Mouse (Mus musculus) midbrain, embryonic 14.5 days (tissue): ENCODE data around the gene Kcnj10. TPM values are rescaled to one million over a fixed set of nuclear protein-coding genes. Genes with fewer than 3 reads are reported as not detected.

ENCODE experiments used
- ATAC-seq: fragments of 200-750 bp; cut with Nextera tagmentation; 2 replicates; pipeline ENCODE4 v1.8.0; 2017; ENCODE audit warnings: moderate number of reproducible peaks, moderate library complexity; ENCODE audit not compliant: low FRiP score, low TSS enrichment
- DNase-seq: peaks from one replicate; pipeline ENCODE4 v3.0.0-alpha.2; 2015
- H3K27ac ChIP-seq: fragments of 300-500 bp; sonication (generic); replicated peaks from 2 replicates; pipeline ENCODE4 v1.5.1; 2014; ENCODE audit warnings: mild to moderate bottlenecking, low read depth, low read length, moderate library complexity
- H3K27me3 ChIP-seq: fragments of 300-500 bp; sonication (generic); 2 replicates; pipeline ENCODE4 v1.6.1; 2014; ENCODE audit warnings: low read length, control low read depth, mixed read lengths; ENCODE audit not compliant: control insufficient read depth, insufficient read depth
- H3K36me3 ChIP-seq: fragments of 300-500 bp; sonication (generic); 2 replicates; pipeline ENCODE4 v1.6.1; 2014; ENCODE audit warnings: low read length, control low read depth; ENCODE audit not compliant: control insufficient read depth, insufficient read depth
- H3K4me1 ChIP-seq: fragments of 300-500 bp; sonication (generic); 2 replicates; pipeline ENCODE4 v1.6.1; 2014; ENCODE audit warnings: mild to moderate bottlenecking, antibody characterized with exemption, low read length, control low read depth; ENCODE audit not compliant: control insufficient read depth, insufficient read depth
- H3K4me2 ChIP-seq: fragments of 300-500 bp; sonication (generic); 2 replicates; pipeline ENCODE4 v1.6.1; 2014; ENCODE audit warnings: mild to moderate bottlenecking, low read length, moderate library complexity
- H3K4me3 ChIP-seq: fragments of 300-500 bp; sonication (generic); replicated peaks from 2 replicates; pipeline ENCODE4 v1.5.1; 2014; ENCODE audit warnings: low read depth, low read length
- H3K9ac ChIP-seq: fragments of 300-500 bp; sonication (generic); replicated peaks from 2 replicates; pipeline ENCODE4 v1.6.1; 2014; ENCODE audit warnings: mild to moderate bottlenecking, low read length, moderate library complexity
- H3K9me3 ChIP-seq: fragments of 300-500 bp; sonication (generic); 2 replicates; pipeline ENCODE4 v1.6.1; 2016; ENCODE audit warnings: low read length, control low read depth, mixed read lengths; ENCODE audit not compliant: control insufficient read depth
- WGBS: fragments of 180-500 bp; shearing (Covaris S2); extraction: QIAGEN DNeasy Blood & Tissue Kit; methylation state at CpG from one replicate; pipeline ENCODE4 v1.1.7; 2014; 5-methylcytosine and 5-hydroxymethylcytosine counted together
- polyA plus RNA-seq: library from polyadenylated mRNA; unstranded; fragments of >200 nt; fragmentation: Nextera tagmentation; extraction: Ambion mirVana; gene quantifications from 2 replicates; pipeline ENCODE4 v1.2.1, GENCODE M21; 2014

Kcnj10 gene
- polyA plus RNA-seq, 1 experiment from 2014 or later: 1.5 TPM

DNA sequence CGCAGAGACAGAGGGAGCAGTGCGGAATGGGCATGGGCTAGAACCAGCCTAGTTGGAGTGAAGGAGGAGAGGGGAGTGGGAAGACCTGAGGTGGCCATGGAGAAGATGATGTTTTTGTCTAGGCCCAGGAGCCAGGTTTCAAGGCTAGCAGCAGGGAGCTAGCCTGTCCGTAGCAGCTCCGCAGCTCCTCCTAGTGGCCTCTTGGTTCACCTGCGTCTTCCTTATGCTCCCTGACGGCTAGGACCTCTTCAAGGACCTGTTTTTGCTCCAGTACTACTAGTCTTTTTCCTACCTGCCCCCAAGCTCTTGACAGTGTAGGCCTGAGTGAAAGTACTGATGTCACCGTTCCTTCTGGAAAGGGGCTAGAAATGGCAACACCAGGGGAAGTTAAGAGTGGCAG lies 16.3 kb upstream of the Kcnj10 start:
- Histone ChIP-seq H3K36me3 (no peaks in the 10 kb centered on the region), H3K9me3 (no peaks in the 10 kb centered on the region), H3K9ac (no peak overlapping the region), H3K4me1 (peaks cover 28% of the 10 kb centered on the region), H3K27ac (no peak overlapping the region), H3K27me3 (peaks cover 13% of the 10 kb centered on the region), H3K4me2 (no peak overlapping the region), H3K4me3 (no peak overlapping the region)
- WGBS: 10% methylated on average over 7 of the region's 7 CpGs
- DNase-seq: peak; percentile 91
- ATAC-seq: peak; percentile 29; the same call in 1 of the 2 replicates

DNA sequence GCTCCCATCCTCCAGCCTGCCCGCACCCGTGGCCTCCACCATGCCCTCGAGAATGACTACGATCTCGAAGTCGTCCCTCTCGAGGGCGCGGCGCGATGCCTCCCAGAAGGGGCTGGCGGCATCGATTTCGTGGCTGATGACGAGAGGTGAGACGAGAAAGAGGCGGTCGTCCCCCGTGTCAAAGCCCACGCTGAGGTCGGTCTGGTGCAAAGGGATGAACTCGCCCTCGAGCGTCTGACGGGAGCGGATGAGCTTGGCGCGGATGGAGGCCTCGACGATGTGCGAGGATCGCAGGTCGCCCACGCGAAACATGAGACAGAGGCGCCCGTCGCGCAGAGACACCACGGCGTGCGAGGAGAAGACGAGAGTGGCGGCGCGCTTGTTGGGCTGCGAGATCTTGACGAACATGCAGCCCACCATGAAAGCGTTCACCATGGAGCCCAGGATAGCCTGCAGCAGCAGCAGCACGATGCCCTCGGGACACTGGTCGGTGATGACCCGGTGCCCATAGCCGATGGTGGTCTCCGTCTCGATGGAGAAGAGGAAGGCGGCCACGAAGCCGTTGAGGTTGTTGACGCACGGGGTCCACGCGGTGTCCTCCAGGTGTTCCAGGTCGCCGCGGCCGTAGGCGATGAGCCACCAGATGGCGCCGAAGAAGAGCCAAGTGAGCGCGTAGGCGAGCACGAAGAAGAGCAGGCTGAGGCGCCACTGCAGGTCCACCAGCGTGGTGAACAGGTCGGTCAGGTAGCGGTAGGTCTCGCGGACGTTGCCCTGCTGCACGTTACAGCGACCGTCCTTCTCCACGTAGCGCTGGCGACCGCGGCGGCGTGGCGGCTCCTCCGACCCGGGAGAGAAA lies 15.1 kb upstream of the Kcnj10 start:
- DNase-seq (peak; percentile 87), ATAC-seq (peak; percentile 39; the same call in 1 of the 2 replicates)
- peak overlapping the region; percentile 43 for H3K4me3 ChIP-seq
- no peaks in the 10 kb centered on the region for H3K36me3 ChIP-seq
- H3K9me3 ChIP-seq: no peaks in the 10 kb centered on the region
- peaks cover 31% of the 10 kb centered on the region for H3K4me1 ChIP-seq
- H3K9ac ChIP-seq: peak overlapping the region; percentile 57
- peak overlapping the region; percentile 80 for H3K4me2 ChIP-seq
- no peak overlapping the region for H3K27ac ChIP-seq
- H3K27me3 ChIP-seq: peaks cover 13% of the 10 kb centered on the region
- 21% methylated on average over 94 of the region's 94 CpGs for WGBS

DNA sequence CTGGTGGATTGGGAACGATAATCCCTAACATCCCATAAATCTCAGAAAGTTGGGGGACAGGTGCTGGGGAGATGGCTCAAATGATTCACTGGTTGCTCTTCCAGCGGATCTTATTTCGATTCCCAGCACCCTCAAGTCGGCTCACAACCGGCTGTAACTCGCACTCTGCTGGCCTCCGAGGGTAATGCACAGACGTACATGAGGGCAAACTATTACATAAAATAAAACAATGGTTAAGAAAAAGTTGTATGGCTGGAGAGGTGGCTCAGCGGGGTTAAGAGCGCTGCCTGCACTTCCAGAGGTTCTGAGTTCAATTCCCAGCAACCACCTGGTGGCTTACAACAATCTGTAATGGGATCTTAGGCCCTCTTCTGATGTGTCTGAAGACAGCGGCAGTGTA lies 14.3 kb upstream of the Kcnj10 start:
- no peak overlapping the region for H3K9ac ChIP-seq
- H3K4me1 ChIP-seq: peaks cover 31% of the 10 kb centered on the region
- ATAC-seq (no peak), DNase-seq (no peak)
- peak overlapping the region; percentile 80 for H3K4me2 ChIP-seq
- WGBS: 60% methylated on average over 11 of the region's 11 CpGs
- H3K9me3 ChIP-seq: no peaks in the 10 kb centered on the region
- peak overlapping the region; percentile 43 for H3K4me3 ChIP-seq
- H3K36me3 ChIP-seq: no peaks in the 10 kb centered on the region
- H3K27me3 ChIP-seq: peaks cover 13% of the 10 kb centered on the region
- H3K27ac ChIP-seq: no peak overlapping the region

DNA sequence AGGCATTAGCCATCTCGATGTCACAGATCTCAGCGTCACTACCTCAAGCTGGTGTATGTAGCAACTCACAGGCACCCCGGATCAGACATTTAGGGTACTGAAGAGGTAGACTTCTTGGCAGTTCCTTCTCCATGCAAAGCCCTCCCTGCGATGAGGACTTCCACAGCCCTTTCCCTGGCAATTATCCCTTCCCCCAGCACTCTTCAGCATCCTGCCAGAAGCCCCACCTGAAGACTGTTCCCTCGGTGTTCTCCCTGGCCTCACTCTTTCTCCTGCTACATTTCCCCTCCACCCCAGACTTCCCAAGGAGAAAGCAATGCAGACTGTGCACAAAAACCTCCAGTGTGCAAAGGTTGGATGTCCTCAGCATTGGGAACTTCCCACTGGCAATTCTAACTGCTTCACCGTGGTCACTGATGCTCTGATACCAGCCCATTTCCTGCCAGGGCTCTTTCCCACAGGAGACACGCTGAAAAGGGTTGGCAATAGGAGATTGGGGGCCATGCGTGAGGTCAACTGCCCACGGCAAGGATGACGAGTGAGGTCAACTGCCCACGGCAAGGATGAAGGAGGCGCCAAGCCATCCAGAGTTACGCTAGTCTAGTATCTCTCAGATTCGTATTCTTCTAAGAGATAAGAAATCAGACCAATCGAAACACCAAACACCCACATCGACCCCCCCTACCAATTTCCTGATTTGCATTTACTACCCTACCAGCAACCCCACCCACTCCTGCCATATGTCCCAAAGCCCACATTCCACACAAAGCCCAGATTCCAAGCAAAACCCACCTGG lies 13.6 kb upstream of the Kcnj10 start:
- H3K4me1 ChIP-seq: peaks cover 31% of the 10 kb centered on the region
- no peak for DNase-seq

DNA sequence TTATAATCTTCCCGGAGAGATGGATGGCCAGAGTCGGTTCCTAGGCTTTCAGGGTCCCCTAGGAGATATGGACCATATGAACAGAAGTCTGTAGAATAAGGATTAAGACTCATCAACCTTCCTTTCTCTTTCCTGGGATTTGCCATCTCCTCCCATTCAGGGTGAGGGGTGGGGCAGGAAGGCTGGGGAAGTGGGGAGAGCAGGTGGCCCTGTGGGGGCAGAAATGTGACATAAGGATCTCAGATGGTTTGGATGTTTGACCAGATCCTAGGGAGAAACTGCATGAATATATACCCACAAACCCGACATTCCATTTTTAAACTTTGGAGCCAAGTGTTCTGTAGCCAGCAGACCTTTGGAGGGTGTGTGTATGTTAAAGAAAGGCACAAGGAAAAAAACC lies 13.0 kb upstream of the Kcnj10 start:
- Histone ChIP-seq H3K4me1 (peaks cover 31% of the 10 kb centered on the region), H3K4me3 (no peak overlapping the region), H3K9me3 (no peaks in the 10 kb centered on the region), H3K4me2 (0 out of 2 replicates have a peak overlapping the region, but pooled peaks have one; percentile 2), H3K36me3 (no peaks in the 10 kb centered on the region), H3K27ac (no peak overlapping the region), H3K27me3 (peaks cover 13% of the 10 kb centered on the region), H3K9ac (0 out of 2 replicates have a peak overlapping the region, but pooled peaks have one; percentile 54)
- 70% methylated on average over 3 of the region's 3 CpGs for WGBS
- ATAC-seq: no peak
- no peak for DNase-seq

More for the DNA sequence above, 13.6 kb upstream of the Kcnj10 start:
- Histone ChIP-seq H3K36me3 (no peaks in the 10 kb centered on the region), H3K4me2 (0 out of 2 replicates have a peak overlapping the region, but pooled peaks have one; percentile 2), H3K27me3 (peaks cover 13% of the 10 kb centered on the region), H3K4me3 (no peak overlapping the region), H3K9ac (no peak overlapping the region), H3K9me3 (no peaks in the 10 kb centered on the region), H3K27ac (no peak overlapping the region)
- ATAC-seq: no peak
- WGBS: 90% methylated on average over 16 of the region's 16 CpGs

DNA sequence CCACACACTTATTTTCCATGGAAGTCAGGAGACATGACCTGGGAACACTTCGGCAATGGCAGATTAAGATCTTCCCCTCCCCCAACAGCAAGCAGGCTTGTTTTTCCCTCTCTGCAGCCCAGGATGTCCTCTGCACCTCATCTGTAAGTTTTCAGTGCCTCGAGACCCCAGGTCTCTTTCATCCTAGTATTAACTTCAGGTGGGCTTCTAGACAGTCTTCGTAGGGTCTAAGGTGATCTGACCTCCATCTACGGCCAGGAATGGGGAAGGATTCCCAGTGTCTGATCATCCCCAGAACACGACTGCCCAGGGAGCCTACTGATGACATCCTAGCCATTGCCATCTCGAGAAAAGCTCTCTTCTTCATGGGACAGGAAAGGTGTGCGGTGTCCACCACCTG lies 12.5 kb upstream of the Kcnj10 start:
- Histone ChIP-seq H3K4me3 (peak overlapping the region; percentile 34), H3K9ac (peak overlapping the region; percentile 54; the same call in 1 of the 2 replicates), H3K27me3 (peaks cover 13% of the 10 kb centered on the region), H3K9me3 (no peaks in the 10 kb centered on the region), H3K27ac (no peak overlapping the region), H3K36me3 (no peaks in the 10 kb centered on the region), H3K4me2 (peak overlapping the region; percentile 59), H3K4me1 (peaks cover 29% of the 10 kb centered on the region)
- 85% methylated on average over 7 of the region's 7 CpGs for WGBS
- DNase-seq: no peak
- no peak for ATAC-seq

DNA sequence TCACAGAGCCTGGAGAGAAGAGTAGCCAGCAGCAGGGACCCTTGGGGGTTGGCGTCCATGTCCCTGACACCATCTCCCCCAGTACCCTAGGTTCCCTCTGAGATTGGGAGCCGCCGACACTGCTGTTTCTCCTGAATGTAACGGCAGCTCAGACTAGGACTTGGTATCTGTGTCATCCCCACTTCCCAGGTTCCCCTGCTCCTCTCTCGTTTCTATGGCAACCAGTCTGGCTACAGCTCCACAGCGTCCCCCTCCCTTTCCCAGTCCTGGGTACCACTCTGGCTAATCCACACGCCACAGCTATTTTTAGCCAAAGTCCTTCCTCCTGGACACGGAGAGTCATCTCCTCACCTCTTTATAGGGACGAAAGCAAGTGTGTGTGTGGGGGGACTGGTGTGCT lies 11.9 kb upstream of the Kcnj10 start, which contains the start of gene Kcnj9:
Gene Kcnj9, minus strand, starts transcription at position 188 of the 400 bp plus-strand sequence.
- peak within 1 kb of the TSS; percentile 49; the same call in 1 of the 2 replicates for H3K27ac ChIP-seq
- WGBS: 12% methylated on average over 9 of the region's 9 CpGs
- ATAC-seq: peak; percentile 87

DNA sequence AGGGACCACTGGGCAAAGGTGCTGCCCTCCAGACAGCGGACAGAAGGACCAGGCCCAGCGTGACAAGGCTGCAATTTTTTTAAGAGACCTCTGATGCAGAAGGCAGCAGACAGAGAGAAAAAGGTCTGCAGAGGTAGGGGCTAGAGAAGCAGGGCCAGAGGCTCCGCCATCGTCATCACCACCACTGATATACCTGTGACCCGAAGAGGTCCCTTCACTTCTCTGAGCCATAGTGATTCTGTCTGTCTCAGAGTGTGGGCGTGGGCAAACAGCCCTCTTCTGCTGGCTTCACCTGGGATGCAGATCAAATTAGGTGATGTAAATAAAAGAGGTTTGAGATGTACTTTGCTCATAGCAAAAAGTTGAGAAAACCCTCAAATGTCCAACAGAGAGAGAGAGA lies 11.4 kb upstream of the Kcnj10 start:
- 0 out of 2 replicates have a peak overlapping the region, but pooled peaks have one; percentile 54 for H3K9ac ChIP-seq

More for the DNA sequence above, 11.9 kb upstream of the Kcnj10 start, which contains the start of gene Kcnj9:
- H3K36me3 ChIP-seq: no peaks in the 10 kb centered on the region
- H3K4me2 ChIP-seq: peak within 1 kb of the TSS; percentile 59
- H3K4me3 ChIP-seq: peak within 1 kb of the TSS; percentile 34
- peaks cover 25% of the 10 kb centered on the region for H3K4me1 ChIP-seq
- peak; percentile 94 for DNase-seq
- H3K9me3 ChIP-seq: no peaks in the 10 kb centered on the region
- peaks cover 13% of the 10 kb centered on the region for H3K27me3 ChIP-seq
- peak within 1 kb of the TSS; percentile 54 for H3K9ac ChIP-seq

More for the DNA sequence above, 11.4 kb upstream of the Kcnj10 start:
- no peaks in the 10 kb centered on the region for H3K36me3 ChIP-seq
- peak overlapping the region; percentile 59 for H3K4me2 ChIP-seq
- H3K4me1 ChIP-seq: peaks cover 25% of the 10 kb centered on the region
- ATAC-seq (0 out of 2 replicates have a peak, but pooled peaks have one; percentile 5), DNase-seq (no peak)
- H3K27ac ChIP-seq: no peak overlapping the region; the same call in 1 of the 2 replicates
- H3K27me3 ChIP-seq: peaks cover 13% of the 10 kb centered on the region
- WGBS: 60% methylated on average over 6 of the region's 6 CpGs
- H3K9me3 ChIP-seq: no peaks in the 10 kb centered on the region
- no peak overlapping the region for H3K4me3 ChIP-seq
